ENCODE assay signal across 28 mouse cellular contexts in genomic region chr13:49252113-49252512, GRCm38 (mm10). TPM values are rescaled to one million over a fixed set of nuclear protein-coding genes. Genes with fewer than 3 reads are reported as not detected.
A peak's percentile ranks its signal among the peaks of the same experiment; 100 is the strongest.
DNase-seq lines count a peak whose midpoint lies in the region; ATAC-seq and TF ChIP-seq lines count a peak whose summit lies in the region.
"Had no signal": no experiment of that assay in that cellular context is flagged by ENCODE, and none has a peak within 500 bp of the region (broad histone marks: within the 10 kb centered on the region; RNA-seq: fewer than 3 reads in every experiment).

No protein-coding gene starts in this region.

- TF ChIP-seq RAD21 in CH12.LX (IDR thresholded peaks at IDR 0.05; ENCODE audit: low read depth, low read length), result no peak

- dilution Hi-C loops in CH12.LX (cut with MboI; ENCODE audit: extremely low pct_ligation_motif_present, extremely low pct_unique_long_range_greater_than_20kb, low sequenced_read_pairs), result no loop called here

- intact Hi-C loops in left cerebral cortex, postnatal 14 days (cut with DNase I), result no loop called here

- no peak for TF ChIP-seq CTCF in lung, postnatal 0 days (IDR thresholded peaks at IDR 0.05)
- TF ChIP-seq CTCF in CH12.LX (conservative IDR thresholded peaks at IDR 0.05 in 1 of 2, IDR thresholded peaks at IDR 0.05 in 1 of 2; ENCODE audit: low read depth in 2 of 2, low read length in 2 of 2), result no peak

- peak; percentile 47; the same call in 1 of the 2 replicates for ATAC-seq in lung, postnatal 0 days
- ATAC-seq in megakaryocyte progenitor cell, adult 5-6 weeks (replicated peaks; ENCODE audit: poor library complexity), result peak; percentile 45
- ATAC-seq: forebrain, embryonic 14.5 days had no signal

- H3K27ac ChIP-seq in lung, postnatal 0 days (ENCODE audit: low read length), result no peak overlapping the region
- no peak overlapping the region for H3K27ac ChIP-seq in CH12.LX (ENCODE audit: insufficient read depth, low read depth)
- H3K27ac ChIP-seq in brown adipose tissue, adult 24 weeks (replicated peaks; ENCODE audit: low read depth, low read length), result peak overlapping the region; percentile 24; the same call in 1 of the 2 replicates
- H3K27ac ChIP-seq: embryonic facial prominence, embryonic 13.5 days; heart, adult 2 months; heart, embryonic 15.5 days; hindbrain, embryonic 13.5 days; left cerebral cortex, adult 2 months; limb, embryonic 15.5 days; liver, embryonic 15.5 days had no signal

- H3K36me3 ChIP-seq in lung, postnatal 0 days (ENCODE audit: insufficient read depth, low read length), result no peaks in the 10 kb centered on the region
- H3K36me3 ChIP-seq in CH12.LX (replicated peaks in 1 of 2; ENCODE audit: control insufficient read depth in 1 of 2, insufficient read depth in 1 of 2, low read length in 1 of 2), result no peaks in the 10 kb centered on the region
- H3K36me3 ChIP-seq: embryonic facial prominence, embryonic 13.5 days; heart, embryonic 15.5 days; hindbrain, embryonic 13.5 days; limb, embryonic 15.5 days; liver, embryonic 15.5 days had no signal

- H3K9ac ChIP-seq in lung, postnatal 0 days (replicated peaks; ENCODE audit: low read depth), result no peak overlapping the region
- H3K9ac ChIP-seq in CH12.LX (ENCODE audit: insufficient read depth, low read depth), result no peak overlapping the region
- H3K9ac ChIP-seq: embryonic facial prominence, embryonic 13.5 days; heart, embryonic 15.5 days; hindbrain, embryonic 13.5 days; limb, embryonic 15.5 days; liver, embryonic 15.5 days had no signal

- no peak overlapping the region for H3K4me3 ChIP-seq in lung, postnatal 0 days (ENCODE audit: low read depth, low read length)
- H3K4me3 ChIP-seq in CH12.LX (replicated peaks in 1 of 3; ENCODE audit: low read depth in 2 of 3, low read length in 2 of 3, poor library complexity in 1 of 3), result no peak overlapping the region
- no peak overlapping the region for H3K4me3 ChIP-seq in brown adipose tissue, adult 24 weeks (ENCODE audit: insufficient read depth, low read depth, low read length)
- H3K4me3 ChIP-seq: embryonic facial prominence, embryonic 13.5 days; heart, adult 2 months; heart, embryonic 15.5 days; hindbrain, embryonic 13.5 days; left cerebral cortex, adult 2 months; limb, embryonic 15.5 days; liver, embryonic 15.5 days had no signal

- WGBS in lung, postnatal 0 days, result 48% methylated on average over 2 of the region's 2 CpGs

- H3K27me3 ChIP-seq in lung, postnatal 0 days (replicated peaks; ENCODE audit: insufficient read depth, low read length), result peaks cover 15% of the 10 kb centered on the region; the same call in 1 of the 2 replicates
- H3K27me3 ChIP-seq in CH12.LX (replicated peaks), result no peaks in the 10 kb centered on the region

- no peak overlapping the region for H3K4me2 ChIP-seq in lung, postnatal 0 days (replicated peaks; ENCODE audit: low read depth, low read length)
- peak overlapping the region; percentile 17; the same call in 1 of the 2 replicates for H3K4me2 ChIP-seq in CH12.LX (ENCODE audit: insufficient read depth, low read depth, poor library complexity, severe bottlenecking)
- H3K4me2 ChIP-seq: embryonic facial prominence, embryonic 13.5 days; heart, embryonic 15.5 days; hindbrain, embryonic 13.5 days; limb, embryonic 15.5 days; liver, embryonic 15.5 days; midbrain, embryonic 11.5 days had no signal

- no peak for TF ChIP-seq EP300 in lung, postnatal 0 days (IDR thresholded peaks at IDR 0.05)
- TF ChIP-seq EP300 in CH12.LX (IDR thresholded peaks at IDR 0.05; ENCODE audit: low read length), result peak; percentile 49; the same call in 1 of the 2 replicates

- no peaks in the 10 kb centered on the region for H3K79me2 ChIP-seq in CH12.LX (replicated peaks; ENCODE audit: control insufficient read depth, extremely low read depth, insufficient read depth, poor library complexity, severe bottlenecking)

- DNase-seq in lung, postnatal 0 days (ENCODE audit: low spot score), result peak; percentile 59
- no peak for DNase-seq in lung, postnatal 14 days
- peak; percentile 40 for DNase-seq in CH12.LX (ENCODE audit: extremely low read depth)
- DNase-seq in left cerebral cortex, postnatal 14 days (ENCODE audit: low spot score in 2 of 2), result no peak
- DNase-seq in kidney, adult 8-10 months, result no peak
- no peak for DNase-seq in gastrocnemius, postnatal 25 days
- DNase-seq: adrenal gland, adult 2 months; cerebellum, adult 8-10 months; cerebellum, postnatal 36 days; embryo, embryonic 11 days; gastrocnemius, postnatal 10 days; heart, adult 2 months; heart, postnatal 36 days; kidney, adult 11 months; left cerebral cortex, postnatal 4 days; right cerebral cortex, postnatal 14 days; spleen, adult 18-20 months; thymus, postnatal 36 days had no signal

- in situ Hi-C loops in CH12.LX (cut with MboI; ENCODE audit: low pct_ligation_motif_present, low pct_unique_long_range_greater_than_20kb, low sequenced_read_pairs), result no loop called here

- H3K9me3 ChIP-seq in lung, postnatal 0 days (ENCODE audit: low read length), result no peaks in the 10 kb centered on the region
- peaks cover 14% of the 10 kb centered on the region for H3K9me3 ChIP-seq in CH12.LX (replicated peaks; ENCODE audit: low read length)
- H3K9me3 ChIP-seq: embryonic facial prominence, embryonic 13.5 days; heart, embryonic 15.5 days; hindbrain, embryonic 13.5 days; limb, embryonic 15.5 days; liver, embryonic 15.5 days had no signal

- H3K4me1 ChIP-seq in lung, postnatal 0 days (ENCODE audit: insufficient read depth, low read depth, low read length), result no peaks in the 10 kb centered on the region
- H3K4me1 ChIP-seq in CH12.LX (ENCODE audit: control insufficient read depth in 1 of 2, insufficient read depth in 2 of 2), result peaks cover 31 to 53% of the 10 kb centered on the region in 2 experiments
- peaks cover 4% of the 10 kb centered on the region; the same call in 1 of the 2 replicates for H3K4me1 ChIP-seq in brown adipose tissue, adult 24 weeks (ENCODE audit: control insufficient read depth, insufficient read depth, insufficient read length, low read length)

- TF ChIP-seq POLR2A in CH12.LX (IDR thresholded peaks at IDR 0.05; ENCODE audit: low read depth, low read length), result no peak

TF ChIP-seq in CH12.LX, 34 proteins besides CTCF, POLR2A, EP300 and RAD21:
- TF ChIP-seq PAX5 (IDR thresholded peaks at IDR 0.05; ENCODE audit: low read length), result no peak
- TF ChIP-seq SIN3A (IDR thresholded peaks at IDR 0.05; ENCODE audit: low read length), result no peak
- TF ChIP-seq IRF4 (IDR thresholded peaks at IDR 0.05; ENCODE audit: low read depth, low read length), result peak; percentile 87
- peak; percentile 78 for TF ChIP-seq JUND (conservative IDR thresholded peaks at IDR 0.05; ENCODE audit: low read depth, low read length)
- TF ChIP-seq ELF1 (IDR thresholded peaks at IDR 0.05; ENCODE audit: low read depth, low read length), result 0 out of 2 replicates have a peak, but pooled peaks have one; percentile 24
- TF ChIP-seq MEF2A (IDR thresholded peaks at IDR 0.05; ENCODE audit: borderline replicate concordance, low read depth, low read length), result peak; percentile 93
- peak; percentile 73 for TF ChIP-seq ETS1 (conservative IDR thresholded peaks at IDR 0.05; ENCODE audit: low read depth, low read length)
- TF ChIP-seq JUN (IDR thresholded peaks at IDR 0.05; ENCODE audit: insufficient read depth, low read depth, low read length), result peak; percentile 46; the same call in 1 of the 2 replicates
- no peak for TF ChIP-seq NRF1 (IDR thresholded peaks at IDR 0.05; ENCODE audit: low read depth, low read length)
- TF ChIP-seq MAX (IDR thresholded peaks at IDR 0.05; ENCODE audit: low read length), result no peak
- TF ChIP-seq BHLHE40 (IDR thresholded peaks at IDR 0.05; ENCODE audit: low read depth, low read length), result peak; percentile 22; the same call in 1 of the 2 replicates

RNA-seq across cellular contexts. Expression of gene Susd3, which starts 3.6 kb away (rescaled TPM):
- polyA plus RNA-seq in lung, postnatal 0 days (2015; fragmentation: Nextera tagmentation; extraction: Ambion mirVana), result 2.5 TPM in 2 replicates
- total RNA-seq in CH12.LX (2012; rRNA removed) (7.7 and 12.0 TPM in 2 replicates), CH12.LX (2014; rRNA removed) (19.0 and 24.2 TPM in 2 replicates)
- 6.0 and 8.2 TPM in 2 replicates for polyA plus RNA-seq in CH12.LX (2012; ENCODE audit: insufficient read length, low read depth)
- polyA plus RNA-seq in brown adipose tissue, adult 24 weeks (2012; ENCODE audit: insufficient read depth, insufficient read length, missing spikeins), result 1.3 TPM in 1 of 2 replicates, not detected in the other
- 3.8 and 5.7 TPM in 2 replicates for total RNA-seq in megakaryocyte progenitor cell, adult 5-6 weeks (2015)
- total RNA-seq in megakaryocyte progenitor cell, adult 5-6 weeks (2017), result 1.7 and 4.0 TPM in 2 replicates
- total RNA-seq in left cerebral cortex, postnatal 14 days (2021), result 1 to 10 TPM; 2.5 to 5.0 TPM
- under 1 TPM in 1 of 2 experiments, not detected in 1; 0.26 TPM for total RNA-seq in gastrocnemius, postnatal 25 days (2021)

RNA-seq across cellular contexts. Expression of gene Card19, which starts 36.3 kb away (rescaled TPM):
- 90.4 and 112 TPM in 2 replicates for polyA plus RNA-seq in lung, postnatal 0 days (2015; fragmentation: Nextera tagmentation; extraction: Ambion mirVana)
- total RNA-seq in CH12.LX (2012; rRNA removed), result 4.9 and 5.2 TPM in 2 replicates
- 3.8 and 3.9 TPM in 2 replicates for total RNA-seq in CH12.LX (2014; rRNA removed)
- polyA plus RNA-seq in CH12.LX (2012; ENCODE audit: insufficient read length, low read depth), result 5.7 and 9.3 TPM in 2 replicates
- polyA plus RNA-seq in brown adipose tissue, adult 24 weeks (2012; ENCODE audit: insufficient read depth, insufficient read length, missing spikeins), result 68.4 and 68.7 TPM in 2 replicates
- total RNA-seq in megakaryocyte progenitor cell, adult 5-6 weeks (2015), result 20.1 and 27.1 TPM in 2 replicates
- 22.1 and 30.2 TPM in 2 replicates for total RNA-seq in megakaryocyte progenitor cell, adult 5-6 weeks (2017)
- total RNA-seq in left cerebral cortex, postnatal 14 days (2021), result 10 to 100 TPM in 1 of 2 experiments, 1 to 10 TPM in 1; 9.9 to 14.1 TPM
- 100 to 1,000 TPM in 1 of 2 experiments, 10 to 100 TPM in 1; 93.6 to 118 TPM for total RNA-seq in gastrocnemius, postnatal 25 days (2021)

Comparison
In these comparisons a context has a peak if more than half of its experiments do, and no peak if none do; other contexts are left out.
1. DNase-seq: peak in lung, postnatal 0 days (single experiment) and CH12.LX (single experiment); none in lung, postnatal 14 days (single experiment), left cerebral cortex, postnatal 14 days (0 of 2), kidney, adult 8-10 months (0 of 2) and gastrocnemius, postnatal 25 days (single experiment).